Mouse (Mus musculus): Measurements from ENCODE around the gene Tagap1. TPM values are rescaled to one million over a fixed set of nuclear protein-coding genes. Genes with fewer than 3 reads are reported as not detected.
A peak's percentile ranks its signal among the peaks of the same experiment; 100 is the strongest.
"Not testable (repeated sequence)": the region's sequence is repeated elsewhere in the genome, so short reads cannot be mapped to it uniquely, and the experiment has no call there.

Gene Tagap1
- polyA plus RNA-seq, 1 experiment from 2014 or later: 53.7 TPM

DNA sequence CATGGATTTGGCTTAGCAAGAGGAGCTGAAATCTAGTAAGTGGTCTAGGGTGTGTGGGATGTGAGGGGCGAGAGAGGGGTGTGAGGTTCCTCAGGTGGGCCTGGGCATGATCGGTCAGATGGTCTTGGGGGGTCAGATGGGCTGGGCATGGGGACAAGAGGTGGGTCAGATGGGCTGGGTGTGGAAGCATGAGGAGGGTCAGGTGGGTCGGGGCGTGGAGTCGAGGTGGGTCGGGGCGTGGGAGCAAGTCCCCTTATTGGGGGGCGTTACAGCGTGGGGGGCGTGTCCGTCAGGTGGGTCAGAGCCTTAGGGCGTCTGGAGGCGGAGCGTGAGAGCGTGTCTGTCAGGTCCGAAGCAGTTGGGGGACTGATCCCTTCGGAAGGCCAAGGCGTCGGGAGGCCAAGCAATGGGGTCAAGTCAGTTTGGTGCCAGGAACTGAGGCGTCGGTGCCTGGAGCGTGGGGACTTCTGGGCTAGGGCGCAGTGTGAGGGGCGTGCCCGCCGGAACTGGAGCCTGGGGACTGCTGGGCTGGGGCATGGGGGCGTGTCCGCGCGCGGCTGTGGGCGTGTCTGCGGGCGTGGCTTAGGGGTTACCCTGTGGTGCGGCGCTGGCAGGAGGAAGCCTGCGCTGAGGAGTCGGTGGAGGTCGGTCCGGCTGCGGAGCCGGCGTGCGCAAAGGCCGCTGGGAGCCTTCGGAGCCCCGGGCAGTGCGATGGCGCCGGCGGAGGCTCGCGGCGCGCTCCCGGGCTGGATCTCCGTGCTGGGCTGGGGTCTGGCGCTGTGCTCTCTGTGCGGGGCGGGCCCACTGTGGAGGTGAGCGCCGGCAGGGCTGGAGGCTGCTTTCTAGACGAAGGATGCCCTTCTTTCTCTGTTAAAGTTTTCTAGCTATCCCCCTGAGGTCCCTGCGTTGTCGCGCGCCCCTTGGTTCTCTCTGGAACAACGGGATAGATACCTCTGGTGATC is 17.6 kb upstream of the Tagap1 start, which contains the start of gene Gm49721:
Gene Gm49721 (plus strand): TSS at position 618 of the 962 bp plus-strand sequence.
- H3K36me3 ChIP-seq (replicated peaks); H3K27me3 ChIP-seq (replicated peaks; ENCODE audit: low read depth, poor library complexity, severe bottlenecking); H3K4me1 ChIP-seq; H3K9me3 ChIP-seq: not testable (repeated sequence)
- 1% methylated on average over 63 of the region's 68 CpGs for WGBS
- DNase-seq (ENCODE audit: low spot score): peak; percentile 57
- Histone ChIP-seq H3K27ac (replicated peaks) (peak within 1 kb of the TSS; percentile 84), H3K4me3 (peak within 1 kb of the TSS; percentile 63)

GRCm38 (mm10) chr17:6974985-6975384 is 14.0 kb upstream of the Tagap1 start:
- H3K27ac ChIP-seq (replicated peaks); H3K9me3 ChIP-seq: not testable (repeated sequence)
- WGBS: 73% methylated on average over 3 of the region's 3 CpGs

DNA sequence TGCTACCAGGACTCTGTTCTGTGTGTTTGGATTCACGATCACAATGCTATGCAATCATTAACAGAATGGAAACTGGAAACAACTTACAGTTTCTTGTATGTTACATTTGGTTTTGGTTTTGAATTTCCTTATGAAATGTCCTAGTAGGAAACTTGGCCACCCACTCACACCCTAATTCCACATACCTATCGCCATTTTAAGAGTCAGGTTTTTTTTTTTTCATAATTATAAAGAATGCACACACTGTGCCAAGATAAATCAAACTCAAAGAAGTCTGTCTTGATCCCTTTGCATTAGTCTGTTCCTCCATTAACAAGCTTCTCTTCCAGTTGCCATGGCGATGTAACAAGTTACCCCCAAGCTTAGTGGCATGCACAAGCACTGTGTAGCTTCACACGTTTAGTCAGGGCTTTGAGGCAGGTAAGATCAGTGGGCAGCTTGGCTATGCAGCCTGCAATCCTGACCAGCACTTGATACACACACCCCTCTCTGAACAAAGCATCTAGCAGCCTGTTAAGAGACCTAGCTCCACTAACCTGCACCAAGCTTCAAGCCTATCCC is 12.0 kb upstream of the Tagap1 start:
- 72% methylated on average over 4 of the region's 4 CpGs for WGBS

More at GRCm38 (mm10) chr17:6974985-6975384, 14.0 kb upstream of the Tagap1 start:
- H3K4me3 ChIP-seq; H3K36me3 ChIP-seq (replicated peaks); H3K4me1 ChIP-seq; H3K27me3 ChIP-seq (replicated peaks; ENCODE audit: low read depth, poor library complexity, severe bottlenecking); DNase-seq (ENCODE audit: low spot score): not testable (repeated sequence)

GRCm38 (mm10) chr17:6971238-6971637 is 10.3 kb upstream of the Tagap1 start:
- not testable (repeated sequence) for H3K27me3 ChIP-seq (replicated peaks; ENCODE audit: low read depth, poor library complexity, severe bottlenecking); H3K27ac ChIP-seq (replicated peaks); H3K36me3 ChIP-seq (replicated peaks); H3K4me3 ChIP-seq; H3K9me3 ChIP-seq; H3K4me1 ChIP-seq; DNase-seq (ENCODE audit: low spot score)
- 89% methylated on average over 8 of the region's 8 CpGs for WGBS

More for the DNA sequence above, 12.0 kb upstream of the Tagap1 start:
- not testable (repeated sequence) for H3K4me1 ChIP-seq; H3K27ac ChIP-seq (replicated peaks); H3K9me3 ChIP-seq; DNase-seq (ENCODE audit: low spot score); H3K4me3 ChIP-seq; H3K27me3 ChIP-seq (replicated peaks; ENCODE audit: low read depth, poor library complexity, severe bottlenecking); H3K36me3 ChIP-seq (replicated peaks)

DNA sequence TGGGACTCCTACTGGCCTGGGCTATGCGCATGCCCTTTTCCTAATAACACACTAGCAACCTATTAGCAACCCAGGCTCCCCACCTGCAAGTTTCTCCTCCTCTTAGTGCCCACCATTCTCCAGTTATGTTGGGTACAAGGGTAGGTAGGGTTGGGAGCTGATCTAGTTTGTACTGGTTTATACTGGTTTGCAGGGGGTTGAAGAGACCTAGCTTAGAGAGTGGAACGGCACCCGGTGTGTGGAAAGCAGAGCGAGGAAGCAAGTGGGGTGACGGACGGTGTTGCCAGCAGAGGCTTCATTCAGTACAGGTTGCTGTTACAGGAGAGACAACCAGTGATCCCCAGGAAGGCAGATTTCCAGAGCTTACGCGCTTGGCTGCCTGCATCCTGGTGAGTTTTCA is 9.4 kb upstream of the Tagap1 start, which contains the start of gene Rnaset2b:
Gene Rnaset2b (plus strand): TSS at position 301 of the 400 bp plus-strand sequence.
- 88% methylated on average over 1 of the region's 8 CpGs for WGBS
- H3K27me3 ChIP-seq (replicated peaks; ENCODE audit: low read depth, poor library complexity, severe bottlenecking); H3K4me1 ChIP-seq: not testable (repeated sequence)

DNA sequence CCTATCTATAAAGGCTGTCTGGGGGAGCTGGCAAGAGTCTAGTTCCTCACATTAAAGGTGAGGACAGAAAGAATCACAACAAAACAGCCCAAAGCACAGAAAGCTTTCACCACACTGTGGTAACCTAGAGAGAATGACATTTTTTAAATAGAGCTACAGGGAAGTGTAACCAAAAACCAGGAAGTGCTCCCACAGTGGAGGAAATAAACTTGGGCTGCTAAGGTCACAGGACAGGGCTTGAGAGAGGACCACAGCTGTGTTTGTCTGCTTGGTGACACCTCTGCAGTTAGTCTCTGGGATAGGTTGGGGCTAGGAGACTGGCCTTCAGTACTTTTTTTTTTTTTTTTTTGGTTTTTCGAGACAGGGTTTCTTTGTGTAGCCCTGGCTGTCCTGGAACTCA is 6.7 kb upstream of the Tagap1 start:
- H3K36me3 ChIP-seq (replicated peaks); H3K4me1 ChIP-seq; H3K9me3 ChIP-seq; DNase-seq (ENCODE audit: low spot score); H3K27ac ChIP-seq (replicated peaks); H3K27me3 ChIP-seq (replicated peaks; ENCODE audit: low read depth, poor library complexity, severe bottlenecking); H3K4me3 ChIP-seq: not testable (repeated sequence)
- 50% methylated on average over 1 of the region's 1 CpGs for WGBS

More for the DNA sequence above, 9.4 kb upstream of the Tagap1 start, which contains the start of gene Rnaset2b:
- not testable (repeated sequence) for H3K27ac ChIP-seq (replicated peaks); DNase-seq (ENCODE audit: low spot score); H3K36me3 ChIP-seq (replicated peaks); H3K4me3 ChIP-seq; H3K9me3 ChIP-seq

- DNase-seq (ENCODE audit: low spot score): peak; percentile 27
- not testable (repeated sequence) for H3K36me3 ChIP-seq (replicated peaks); H3K4me1 ChIP-seq; H3K27me3 ChIP-seq (replicated peaks; ENCODE audit: low read depth, poor library complexity, severe bottlenecking); H3K9me3 ChIP-seq; H3K4me3 ChIP-seq; H3K27ac ChIP-seq (replicated peaks)
- 16% methylated on average over 6 of the region's 6 CpGs for WGBS
These were observed 4.4 kb upstream of the Tagap1 start for GRCm38 (mm10) chr17:6965364-6965763.

- H3K9me3 ChIP-seq; H3K36me3 ChIP-seq (replicated peaks); H3K4me1 ChIP-seq; H3K27me3 ChIP-seq (replicated peaks; ENCODE audit: low read depth, poor library complexity, severe bottlenecking); H3K4me3 ChIP-seq; H3K27ac ChIP-seq (replicated peaks); DNase-seq (ENCODE audit: low spot score): not testable (repeated sequence)
- WGBS: 86% methylated on average over 4 of the region's 4 CpGs
These were observed 2.0 kb upstream of the Tagap1 start for GRCm38 (mm10) chr17:6962936-6963335.

DNA sequence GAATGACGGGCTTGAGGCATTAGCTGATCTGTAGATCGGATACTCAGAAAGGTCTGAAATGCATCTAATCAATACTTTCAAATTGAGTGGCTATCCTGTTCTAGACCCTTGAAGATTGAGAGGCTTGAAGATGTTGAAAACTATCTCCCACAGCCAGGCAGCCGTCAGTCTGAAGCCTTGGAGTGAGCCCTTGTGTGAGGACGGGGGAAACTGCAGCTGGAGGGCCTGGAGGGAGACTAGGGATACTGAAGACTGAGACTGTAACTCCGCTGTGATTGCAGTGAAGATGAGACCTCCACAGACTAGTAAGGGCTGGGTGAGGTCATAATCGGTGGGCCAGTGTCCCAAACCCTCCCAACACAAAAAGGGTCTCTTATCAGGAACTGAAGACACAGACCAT is 1.4 kb upstream of the Tagap1 start:
- not testable (repeated sequence) for H3K9me3 ChIP-seq; H3K27me3 ChIP-seq (replicated peaks; ENCODE audit: low read depth, poor library complexity, severe bottlenecking); DNase-seq (ENCODE audit: low spot score); H3K36me3 ChIP-seq (replicated peaks); H3K4me1 ChIP-seq; H3K27ac ChIP-seq (replicated peaks); H3K4me3 ChIP-seq
- WGBS: 74% methylated on average over 4 of the region's 6 CpGs

GRCm38 (mm10) chr17:6961181-6962000 is 435 bp upstream of the Tagap1 start:
- H3K9me3 ChIP-seq; H3K4me1 ChIP-seq; H3K27ac ChIP-seq (replicated peaks); H3K27me3 ChIP-seq (replicated peaks; ENCODE audit: low read depth, poor library complexity, severe bottlenecking); H3K36me3 ChIP-seq (replicated peaks): not testable (repeated sequence)
- DNase-seq (ENCODE audit: low spot score): peak; percentile 20
- under 1% methylated on average over 20 of the region's 48 CpGs for WGBS
- H3K4me3 ChIP-seq: peak overlapping the region; percentile 46

GRCm38 (mm10) chr17:6960349-6960748 is 607 bp downstream of the Tagap1 start:
- H3K9me3 ChIP-seq; H3K27ac ChIP-seq (replicated peaks); H3K4me1 ChIP-seq; H3K27me3 ChIP-seq (replicated peaks; ENCODE audit: low read depth, poor library complexity, severe bottlenecking); DNase-seq (ENCODE audit: low spot score): not testable (repeated sequence)
- under 1% methylated on average over 12 of the region's 12 CpGs for WGBS
- Histone ChIP-seq H3K4me3 (peak overlapping the region; percentile 62), H3K36me3 (replicated peaks) (peaks cover 15% of the 10 kb centered on the region)

DNA sequence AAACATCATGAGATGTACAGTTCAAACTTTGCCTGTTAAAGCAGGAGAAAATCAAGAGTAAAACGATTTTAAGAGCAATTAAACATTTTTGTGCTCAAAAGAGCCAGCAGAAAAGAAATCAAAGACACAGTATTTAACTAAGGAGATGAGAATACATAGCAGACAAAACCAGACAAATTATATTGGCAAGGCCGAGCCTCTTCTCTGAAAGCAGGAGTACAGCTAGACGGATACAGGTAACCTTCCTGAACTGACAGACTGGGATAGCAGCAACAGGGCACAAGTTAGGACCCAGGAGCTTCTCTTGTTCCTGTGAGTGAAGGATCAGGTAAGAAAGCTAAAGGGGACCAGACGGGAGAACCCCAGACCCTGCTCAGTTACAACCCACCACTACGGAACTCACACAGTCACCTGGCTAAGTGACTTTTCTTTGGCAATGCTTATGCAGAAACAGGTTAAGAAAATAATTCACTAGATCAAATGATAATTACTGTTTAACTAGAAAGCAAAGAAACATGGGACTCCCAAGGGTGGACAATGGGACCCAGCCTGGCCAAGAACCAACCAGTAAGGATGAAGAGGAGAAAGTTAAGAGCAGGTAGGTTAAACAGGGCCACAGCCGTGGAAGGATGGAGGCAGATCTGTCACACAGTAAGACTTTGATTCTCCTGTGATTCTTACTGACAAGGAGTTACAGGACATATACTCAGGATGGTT is 1.3 kb downstream of the Tagap1 start:
- DNase-seq (ENCODE audit: low spot score); H3K4me1 ChIP-seq; H3K27ac ChIP-seq (replicated peaks); H3K27me3 ChIP-seq (replicated peaks; ENCODE audit: low read depth, poor library complexity, severe bottlenecking); H3K9me3 ChIP-seq: not testable (repeated sequence)
- Histone ChIP-seq H3K4me3 (peak overlapping the region; percentile 62), H3K36me3 (replicated peaks) (peaks cover 21% of the 10 kb centered on the region)
- 69% methylated on average over 5 of the region's 6 CpGs for WGBS

Data from embryonic facial prominence, embryonic 10.5 days (tissue).